Mouse (Mus musculus): ENCODE results near the gene Kcna10.

DNA sequence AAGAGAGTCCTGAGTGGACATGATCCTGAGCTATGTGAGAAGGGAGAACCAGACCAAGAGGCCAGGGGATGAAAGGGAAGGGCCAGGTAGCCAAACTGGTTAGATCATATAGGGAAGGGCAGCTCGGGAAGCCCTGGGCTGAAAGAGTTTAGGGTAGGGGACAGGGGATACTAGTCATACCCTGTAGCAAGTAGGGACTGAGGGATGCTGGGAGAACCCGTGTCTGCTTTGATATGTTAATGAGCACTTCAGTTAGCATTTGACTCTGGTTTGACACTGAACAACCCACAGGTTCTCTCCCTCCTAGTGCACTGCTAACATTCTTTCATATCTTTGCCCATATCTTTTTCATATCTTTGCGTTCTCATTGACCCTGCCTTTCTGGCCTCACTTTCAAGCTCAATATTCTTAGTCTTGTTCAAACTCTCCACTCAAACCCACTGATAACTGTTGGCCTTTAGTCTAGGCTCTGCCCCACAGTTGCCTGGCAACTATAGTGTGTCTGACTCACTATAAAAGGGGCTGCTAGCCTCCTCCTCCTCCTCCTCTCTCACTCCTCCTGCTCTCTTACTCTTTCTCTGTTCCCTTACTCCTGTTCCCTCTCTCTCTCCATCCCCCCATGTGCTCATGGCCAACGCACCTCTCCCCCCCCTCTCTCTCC, 23.8 kb downstream of the Kcna10 start:
- TF ChIP-seq CTCF (IDR thresholded peaks at IDR 0.05; ENCODE audit: control insufficient read depth, insufficient read depth, insufficient read length), result no peak
- no peak for TF ChIP-seq CEBPB (IDR thresholded peaks at IDR 0.05; ENCODE audit: low read depth)
- no peak for TF ChIP-seq MAX (IDR thresholded peaks at IDR 0.05)
